Comparison of ENCODE assay signal across 13 mouse cellular contexts in genomic region chr10:117105015-117105414, GRCm38 (mm10). TPM values are rescaled to one million over a fixed set of nuclear protein-coding genes. Genes with fewer than 3 reads are reported as not detected.
A peak's percentile ranks its signal among the peaks of the same experiment; 100 is the strongest.
DNase-seq lines count a peak whose midpoint lies in the region; ATAC-seq and TF ChIP-seq lines count a peak whose summit lies in the region.
"Had no signal": no experiment of that assay in that cellular context is flagged by ENCODE, and none has a peak within 500 bp of the region (broad histone marks: within the 10 kb centered on the region; RNA-seq: fewer than 3 reads in every experiment).

No protein-coding gene starts in this region.

- H3K27me3 ChIP-seq in heart, embryonic 16.5 days (ENCODE audit: control insufficient read depth, insufficient read depth, low read length) = no peaks in the 10 kb centered on the region
- no peaks in the 10 kb centered on the region for H3K27me3 ChIP-seq in MEL (ENCODE audit: control insufficient read depth in 1 of 2, insufficient read depth in 2 of 2, low read length in 2 of 2)

- peaks cover 11% of the 10 kb centered on the region for H3K79me2 ChIP-seq in MEL (ENCODE audit: control insufficient read depth, insufficient read depth, low read length, poor library complexity)

- H3K9me3 ChIP-seq in heart, embryonic 16.5 days (replicated peaks; ENCODE audit: control insufficient read depth, low read length) = no peaks in the 10 kb centered on the region
- H3K9me3 ChIP-seq in MEL (replicated peaks; ENCODE audit: insufficient read depth, low read length) = no peaks in the 10 kb centered on the region

- H3K27ac ChIP-seq in heart, embryonic 16.5 days (ENCODE audit: low read length) = peak overlapping the region; percentile 48
- H3K27ac ChIP-seq in MEL (ENCODE audit: control insufficient read depth, low read depth, low read length) = peak overlapping the region; percentile 9; the same call in 1 of the 2 replicates
- H3K27ac ChIP-seq: kidney, postnatal 0 days had no signal

- ATAC-seq in heart, embryonic 16.5 days (replicated peaks; ENCODE audit: extremely low read depth, insufficient read depth, low FRiP score) = no peak

- H3K36me3 ChIP-seq in heart, embryonic 16.5 days (ENCODE audit: control insufficient read depth, insufficient read depth) = 0 out of 2 replicates have a peak, but pooled peaks cover 3% of the 10 kb centered on the region
- peaks cover 0 to 24% of the 10 kb centered on the region in 2 experiments; a peak in 2 of 4 replicates for H3K36me3 ChIP-seq in MEL (ENCODE audit: control insufficient read depth in 1 of 2, insufficient read depth in 2 of 2, low read length in 2 of 2)

- H3K9ac ChIP-seq in heart, embryonic 16.5 days (ENCODE audit: low read length) = no peak overlapping the region
- H3K9ac ChIP-seq in MEL (ENCODE audit: control insufficient read depth, low read depth, low read length, poor library complexity, severe bottlenecking) = no peak overlapping the region
- H3K9ac ChIP-seq: lung, embryonic 14.5 days had no signal

- H3K4me3 ChIP-seq in heart, embryonic 16.5 days (ENCODE audit: low read length) = no peak overlapping the region
- no peak overlapping the region for H3K4me3 ChIP-seq in MEL (ENCODE audit: control insufficient read depth in 1 of 2, insufficient read depth in 1 of 2, low read depth in 2 of 2, low read length in 2 of 2)

- TF ChIP-seq EP300 in MEL (IDR thresholded peaks at IDR 0.05; ENCODE audit: low read depth in 1 of 2, low read length in 2 of 2) = no peak

- intact Hi-C loops in heart, postnatal 36 days (cut with DNase I) = no loop called here

- H3K4me1 ChIP-seq in heart, embryonic 16.5 days (ENCODE audit: control insufficient read depth, insufficient read depth, low read length) = peaks cover 38% of the 10 kb centered on the region
- H3K4me1 ChIP-seq in MEL (ENCODE audit: control insufficient read depth in 1 of 2, insufficient read depth in 2 of 2, low read length in 2 of 2) = peaks cover 16 to 20% of the 10 kb centered on the region in 2 experiments

- TF ChIP-seq CTCF in MEL (IDR thresholded peaks at IDR 0.05 in 2 of 3, conservative IDR thresholded peaks at IDR 0.05 in 1 of 3; ENCODE audit: control insufficient read depth in 1 of 3, insufficient read depth in 1 of 3, low read depth in 2 of 3, low read length in 3 of 3, poor library complexity in 1 of 3, severe bottlenecking in 1 of 3) = no peak

- no peak for TF ChIP-seq RAD21 in MEL (IDR thresholded peaks at IDR 0.05; ENCODE audit: low read depth, low read length)

- WGBS in heart, embryonic 16.5 days = 43% methylated on average over 4 of the region's 4 CpGs

- no peak for DNase-seq in heart, postnatal 36 days
- peak; percentile 46 for DNase-seq in A20 (ENCODE audit: low read depth, low spot score)
- peak; percentile 28 for DNase-seq in MEL (ENCODE audit: low read depth, low spot score)
- peak; percentile 72 for DNase-seq in liver
- DNase-seq in embryo, embryonic 10.5 days (ENCODE audit: low spot score) = no peak
- DNase-seq in kidney, adult 9 months = no peak
- no peak for DNase-seq in urinary bladder, postnatal 25 days (ENCODE audit: low spot score)
- DNase-seq: cerebellum, postnatal 14 days; lung, embryonic 14.5 days had no signal

- no peak overlapping the region for H3K4me2 ChIP-seq in heart, embryonic 16.5 days (ENCODE audit: low read depth, low read length)
- H3K4me2 ChIP-seq: lung, embryonic 14.5 days had no signal

- TF ChIP-seq POLR2A in MEL (IDR thresholded peaks at IDR 0.05; ENCODE audit: control insufficient read depth in 1 of 2, insufficient read depth in 1 of 2, low read depth in 1 of 2, low read length in 2 of 2, poor library complexity in 1 of 2) = no peak

TF ChIP-seq in MEL, 35 proteins besides CTCF, POLR2A, EP300 and RAD21:
- TF ChIP-seq MAZ (IDR thresholded peaks at IDR 0.05; ENCODE audit: low read depth, low read length) = no peak
- 0 out of 2 replicates have a peak, but pooled peaks have one; percentile 13 for TF ChIP-seq ETS1 (IDR thresholded peaks at IDR 0.05; ENCODE audit: low read depth, low read length)
TF ChIP-seq in MEL: peak in this region for 1.

RNA-seq across cellular contexts. Expression of gene Cct2, which starts 41.4 kb away (rescaled TPM):
- 167 and 185 TPM in 2 replicates for polyA plus RNA-seq in heart, embryonic 16.5 days (2015; fragmentation: Nextera tagmentation; extraction: Ambion mirVana)
- 100 to 1,000 TPM; 132 to 137 TPM for total RNA-seq in heart, postnatal 36 days (2021)
- 543 and 600 TPM in 2 replicates for total RNA-seq in MEL (2012; rRNA removed)
- 100 to 1,000 TPM in 1 of 2 experiments, not detected in 1; 879 TPM for polyA plus RNA-seq in MEL (2012; ENCODE audit: insufficient read depth in 1 of 2, insufficient read length in 2 of 2, low read depth in 1 of 2, low replicate concordance in 2 of 2, missing spikeins in 1 of 2)

RNA-seq across cellular contexts. Expression of gene Frs2, which starts 43.3 kb away (rescaled TPM):
- polyA plus RNA-seq in heart, embryonic 16.5 days (2015; fragmentation: Nextera tagmentation; extraction: Ambion mirVana) = 16.1 and 17.5 TPM in 2 replicates
- total RNA-seq in heart, postnatal 36 days (2021) = 10 to 100 TPM; 16.2 to 17.7 TPM
- 6.6 and 6.7 TPM in 2 replicates for total RNA-seq in MEL (2012; rRNA removed)
- polyA plus RNA-seq in MEL (2012; ENCODE audit: insufficient read depth in 1 of 2, insufficient read length in 2 of 2, low read depth in 1 of 2, low replicate concordance in 2 of 2, missing spikeins in 1 of 2) = 100 to 1,000 TPM in 1 of 2 experiments, 10 to 100 TPM in 1; 11.8 to 129 TPM

RNA-seq across cellular contexts. Expression of gene Lrrc10, which starts 59.9 kb away (rescaled TPM):
- 60.4 and 62.1 TPM in 2 replicates for polyA plus RNA-seq in heart, embryonic 16.5 days (2015; fragmentation: Nextera tagmentation; extraction: Ambion mirVana)
- 100 to 1,000 TPM; 168 to 289 TPM for total RNA-seq in heart, postnatal 36 days (2021)
- total RNA-seq in MEL (2012; rRNA removed) = not detected in 2 replicates
- polyA plus RNA-seq in MEL (2012; ENCODE audit: insufficient read depth in 1 of 2, insufficient read length in 2 of 2, low read depth in 1 of 2, low replicate concordance in 2 of 2, missing spikeins in 1 of 2) = under 1 TPM in 1 of 2 experiments, not detected in 1; 0.18 TPM
- total RNA-seq: hematopoietic stem cell, adult 5-6 weeks had no signal
- polyA plus RNA-seq: kidney, postnatal 0 days; spleen, adult 2 months had no signal

Comparison
In these comparisons a context has a peak if more than half of its experiments do, and no peak if none do; other contexts are left out.
1. DNase-seq: peak in A20 (single experiment), MEL (single experiment) and liver (single experiment); none in heart, postnatal 36 days (0 of 2), embryo, embryonic 10.5 days (single experiment), kidney, adult 9 months (single experiment) and urinary bladder, postnatal 25 days (single experiment).
2. RNA of gene Lrrc10, which starts 59.9 kb away (total RNA-seq): 168 to 289 TPM in heart, postnatal 36 days; not detected in MEL; every median in the first group is over 100 times any median in the second.